Mouse (Mus musculus) lung, postnatal 14 days (tissue): ENCODE results near the gene Dennd1c.

Experiments
- DNase-seq: peaks from one replicate; pipeline ENCODE4 v3.0.0; 2021

The Dennd1c gene

DNA sequence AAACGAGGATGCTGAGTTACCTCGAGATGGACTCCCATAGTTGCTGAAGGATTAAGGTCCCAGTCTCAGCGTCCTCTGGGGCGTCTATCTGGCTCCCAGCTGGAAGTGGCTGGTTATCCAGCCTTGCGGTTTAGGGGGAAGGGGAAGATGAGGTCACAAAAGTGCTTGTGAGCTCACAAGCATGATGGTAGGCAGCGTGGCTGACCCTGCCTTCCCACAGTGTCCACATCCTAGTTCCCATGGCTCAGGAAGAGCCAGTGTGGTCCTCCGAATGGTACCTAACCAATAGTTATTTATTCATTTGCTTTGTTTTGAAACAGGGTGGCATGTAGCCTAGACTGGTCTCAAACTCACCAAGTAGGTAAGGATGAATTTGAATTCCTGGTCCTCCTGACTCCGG, 36.8 kb downstream of the Dennd1c start, which contains the start of gene Slc25a41:
Gene Slc25a41 (minus strand): TSS at position 101 of the 400 bp plus-strand sequence.
- DNase-seq, result no peak

DNA sequence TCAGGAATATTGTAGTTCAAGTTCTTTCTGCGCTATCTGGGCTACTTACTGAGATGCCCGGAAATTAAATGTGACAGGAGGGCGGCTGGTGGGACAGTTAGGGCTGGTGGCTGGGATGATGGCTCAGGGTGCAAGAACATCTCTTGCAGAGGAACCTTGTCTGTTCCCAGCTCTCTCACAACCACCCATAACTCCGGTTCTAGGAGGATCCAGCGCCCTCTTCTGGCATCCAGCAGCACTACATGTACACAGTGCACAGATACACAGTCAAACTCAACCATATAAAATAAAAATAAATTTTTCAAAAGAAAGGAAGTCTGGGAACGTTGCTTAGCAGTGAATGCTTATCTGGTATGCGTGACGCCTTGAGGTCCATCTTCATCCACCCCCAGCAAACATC, 39.3 kb downstream of the Dennd1c start:
- peak; percentile 13 for DNase-seq

DNA sequence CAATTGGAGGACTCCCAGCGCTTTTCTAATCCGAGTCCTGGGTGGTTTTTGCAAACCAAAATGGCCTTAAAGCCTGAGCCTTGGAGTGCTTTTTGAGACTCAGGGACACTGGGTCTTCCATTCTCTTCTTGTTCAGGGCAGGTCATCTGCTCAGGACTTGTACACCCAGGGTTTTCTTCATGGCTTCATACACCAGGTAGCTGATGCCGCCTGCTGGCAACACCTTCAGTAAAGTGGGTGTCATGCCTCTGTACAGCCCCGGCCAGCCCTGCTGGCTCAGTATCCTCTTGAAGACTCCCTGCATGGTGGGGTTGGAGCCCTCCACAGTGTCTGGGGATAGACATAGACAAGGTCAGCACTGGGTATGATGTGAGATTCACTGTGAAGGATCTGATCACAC, 45.5 kb downstream of the Dennd1c start:
- no peak for DNase-seq

DNA sequence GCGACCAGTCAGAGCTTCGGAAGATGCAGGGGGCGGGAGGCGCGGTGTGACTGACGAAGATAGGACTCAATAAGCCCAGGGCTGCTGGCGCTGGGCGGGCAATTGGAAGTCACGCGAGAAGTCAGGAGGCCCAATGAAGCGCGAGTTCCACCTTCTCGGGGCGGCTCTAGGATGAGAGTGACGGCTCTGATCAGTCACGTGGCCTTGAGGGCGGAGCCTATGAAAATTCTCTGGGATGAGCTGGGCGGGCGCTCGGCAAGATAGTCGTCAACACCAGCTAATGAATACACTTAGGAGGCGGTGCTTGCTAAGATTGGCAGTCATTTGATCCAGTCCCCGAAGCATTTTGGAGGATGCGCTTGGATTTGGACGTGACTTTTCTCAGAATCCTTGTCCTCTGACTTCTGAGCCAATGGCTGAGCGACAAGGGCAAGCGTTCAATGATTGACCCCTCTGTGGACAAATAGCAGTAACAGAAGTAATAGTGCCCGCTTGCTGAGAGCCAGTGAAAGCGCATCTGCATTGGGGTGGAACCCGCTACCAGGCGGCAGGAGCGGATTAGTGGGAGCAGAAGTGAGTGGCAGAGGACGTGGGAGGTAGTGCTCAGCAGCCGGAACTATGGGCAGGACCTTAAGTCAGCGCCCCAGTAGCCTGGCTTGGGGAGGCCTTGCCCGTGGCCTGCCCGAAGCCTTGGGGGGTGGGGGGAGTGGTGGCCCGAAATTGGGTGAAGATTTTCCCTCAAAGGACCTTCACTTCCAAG, 46.5 kb downstream of the Dennd1c start:
- DNase-seq, result peak; percentile 98

DNA sequence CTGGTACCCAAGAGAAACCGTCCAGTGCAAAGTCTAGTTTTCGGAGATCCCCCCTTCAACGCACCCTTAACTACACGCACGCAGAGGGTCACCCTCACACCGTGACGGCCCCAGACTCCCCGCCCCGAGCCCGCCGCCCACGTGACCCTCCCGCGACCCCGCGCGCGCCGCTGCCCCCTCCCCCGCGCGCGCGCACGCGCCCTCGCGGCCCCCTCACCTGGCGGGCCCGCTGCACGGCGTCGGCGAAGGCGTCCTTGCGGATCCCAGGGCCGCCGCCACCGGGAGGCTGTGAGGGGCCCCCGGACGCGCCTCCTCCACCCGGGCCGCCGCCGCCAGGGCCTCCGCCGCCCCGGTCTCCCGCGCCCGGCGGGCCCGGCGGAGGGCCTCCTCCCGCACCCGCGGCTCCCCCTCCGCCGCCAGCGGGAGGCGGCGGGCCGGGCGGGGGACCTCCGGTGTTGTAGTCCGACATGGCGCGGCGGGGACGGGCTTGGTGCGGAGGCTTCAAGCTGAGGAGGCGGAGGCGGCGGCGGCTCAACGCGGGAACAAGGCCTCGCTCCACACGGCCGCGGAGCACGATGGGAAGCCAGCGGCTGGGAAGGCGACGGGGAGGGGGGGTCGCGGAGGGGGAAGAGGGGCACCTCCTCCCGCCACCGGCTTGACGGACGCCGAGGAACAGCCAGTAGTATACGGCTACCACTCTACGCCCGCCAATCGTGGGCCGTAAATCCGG, 47.2 kb downstream of the Dennd1c start, which contains the start of gene Khsrp:
Gene Khsrp (minus strand): TSS at position 592 of the 730 bp plus-strand sequence.
- peak; percentile 35 for DNase-seq

DNA sequence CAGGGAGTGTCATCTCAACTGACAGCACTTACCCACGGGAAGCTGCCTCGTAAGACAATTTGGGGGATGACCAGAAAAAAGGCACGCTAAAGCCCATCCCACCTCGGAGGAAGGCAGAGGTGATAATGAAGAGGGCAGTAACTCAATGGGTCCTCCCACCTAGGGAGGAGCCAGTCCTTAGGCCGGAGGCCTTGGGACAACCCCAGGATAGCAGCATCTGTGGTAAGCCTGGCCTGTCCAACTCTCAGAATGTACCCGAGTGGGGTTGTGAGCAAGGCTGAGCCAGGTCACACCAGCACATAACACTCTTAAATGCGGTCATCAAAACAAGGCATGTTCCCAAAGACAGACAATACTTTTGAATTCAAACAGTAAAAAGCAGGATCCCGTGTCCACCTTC, 48.6 kb downstream of the Dennd1c start:
- DNase-seq, result no peak

DNA sequence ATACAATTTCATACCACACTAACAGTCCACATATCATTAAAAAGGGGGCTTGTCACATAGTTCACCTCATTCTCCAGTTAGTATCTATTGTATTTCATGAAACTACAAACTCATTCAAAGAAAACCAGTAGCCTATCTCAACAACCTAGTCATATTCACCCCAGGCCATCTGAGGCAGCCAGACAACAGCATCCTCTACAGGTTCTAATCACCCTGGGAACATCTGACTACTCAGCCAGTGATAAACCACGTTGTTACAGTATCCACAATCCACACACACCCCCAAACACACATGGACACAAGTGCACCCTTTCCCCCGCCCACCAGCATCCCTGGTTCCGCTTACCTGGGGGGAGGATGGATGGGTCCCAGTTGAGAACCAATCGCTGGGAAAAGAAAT, 50.8 kb downstream of the Dennd1c start:
- DNase-seq, result no peak

DNA sequence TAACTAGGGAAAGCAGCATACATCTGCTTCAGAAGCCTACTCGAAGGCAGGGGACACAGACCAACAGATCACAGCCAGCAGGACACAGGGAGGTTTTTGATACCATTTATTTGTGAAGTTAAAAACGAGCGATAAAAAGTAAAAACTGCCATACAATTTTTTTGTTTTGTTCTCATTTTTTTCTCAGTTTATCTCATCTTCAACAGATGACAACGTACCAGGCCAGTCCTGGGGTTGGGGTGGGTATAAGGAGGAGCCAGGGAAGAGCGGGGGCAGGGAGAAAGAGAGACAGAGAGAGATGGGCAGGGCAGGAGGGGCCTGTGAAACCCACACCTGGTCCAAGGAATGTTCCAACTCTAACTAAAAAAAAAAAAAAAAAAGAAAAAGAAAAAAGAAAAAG, 57.4 kb downstream of the Dennd1c start:
- DNase-seq, result no peak

DNA sequence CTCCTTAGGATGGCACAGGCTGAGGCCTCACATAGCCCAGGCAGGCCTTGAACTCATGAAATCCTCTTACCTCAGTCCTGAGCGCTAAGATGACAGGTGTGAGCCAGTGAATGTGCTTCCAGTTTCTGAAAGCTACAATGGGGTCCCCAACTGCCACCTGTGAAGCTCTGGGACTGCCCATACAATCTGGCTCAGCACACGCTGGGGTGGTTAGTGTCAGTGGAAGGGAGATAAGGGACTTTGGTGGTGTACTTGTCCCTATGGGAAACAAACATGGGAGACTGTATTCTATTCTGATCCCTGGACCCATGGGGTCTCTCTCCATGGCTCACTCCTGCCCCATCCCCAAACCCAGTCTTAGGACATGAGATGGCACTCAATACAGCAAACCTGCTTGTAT, 58.6 kb downstream of the Dennd1c start:
- DNase-seq, result no peak
